Mouse (Mus musculus) intestine, embryonic 15.5 days (tissue): ENCODE results near the gene Catsper1. TPM values are rescaled to one million over a fixed set of nuclear protein-coding genes. Genes with fewer than 3 reads are reported as not detected.
A peak's percentile ranks its signal among the peaks of the same experiment; 100 is the strongest.

Experiments used
- ATAC-seq: fragments of 200-750 bp; cut with Nextera tagmentation; 2 replicates; pipeline ENCODE4 v1.8.0; 2017; ENCODE audit warnings: moderate TSS enrichment, moderate library complexity
- H3K27ac ChIP-seq: fragments of 300-500 bp; sonication (generic); 2 replicates; pipeline ENCODE4 v1.5.1; 2015; ENCODE audit warnings: mild to moderate bottlenecking, inconsistent platforms
- H3K27me3 ChIP-seq: fragments of 300-500 bp; sonication (generic); replicated peaks from 2 replicates; pipeline ENCODE4 v1.6.1; 2015; ENCODE audit warnings: inconsistent platforms
- H3K36me3 ChIP-seq: fragments of 300-500 bp; sonication (generic); 2 replicates; pipeline ENCODE4 v1.6.1; 2015; ENCODE audit warnings: inconsistent platforms
- H3K4me1 ChIP-seq: fragments of 300-500 bp; sonication (generic); replicated peaks from 2 replicates; pipeline ENCODE4 v1.6.1; 2015; ENCODE audit warnings: inconsistent platforms
- H3K4me2 ChIP-seq: fragments of 300-500 bp; sonication (generic); replicated peaks from 2 replicates; pipeline ENCODE4 v1.6.1; 2015; ENCODE audit warnings: mild to moderate bottlenecking, inconsistent platforms
- H3K4me3 ChIP-seq: fragments of 300-500 bp; sonication (generic); replicated peaks from 2 replicates; pipeline ENCODE4 v1.5.1; 2015; ENCODE audit warnings: inconsistent platforms
- H3K9ac ChIP-seq: fragments of 300-500 bp; sonication (generic); 2 replicates; pipeline ENCODE4 v1.6.1; 2015; ENCODE audit warnings: inconsistent platforms
- H3K9me3 ChIP-seq: fragments of 300-500 bp; sonication (generic); 2 replicates; pipeline ENCODE4 v1.6.1; 2016; ENCODE audit warnings: inconsistent platforms
- WGBS: fragments of 180-500 bp; shearing (Covaris S2); methylation state at CpG from one replicate; pipeline ENCODE4 v1.1.7; 2015; 5-methylcytosine and 5-hydroxymethylcytosine counted together
- polyA plus RNA-seq: library from polyadenylated mRNA; unstranded; fragments of >200 nt; fragmentation: Nextera tagmentation; extraction: Ambion mirVana; gene quantifications from 2 replicates; pipeline ENCODE4 v1.2.1, GENCODE M21; 2015

The Catsper1 gene
- polyA plus RNA-seq, 1 experiment from 2014 or later = not detected

DNA sequence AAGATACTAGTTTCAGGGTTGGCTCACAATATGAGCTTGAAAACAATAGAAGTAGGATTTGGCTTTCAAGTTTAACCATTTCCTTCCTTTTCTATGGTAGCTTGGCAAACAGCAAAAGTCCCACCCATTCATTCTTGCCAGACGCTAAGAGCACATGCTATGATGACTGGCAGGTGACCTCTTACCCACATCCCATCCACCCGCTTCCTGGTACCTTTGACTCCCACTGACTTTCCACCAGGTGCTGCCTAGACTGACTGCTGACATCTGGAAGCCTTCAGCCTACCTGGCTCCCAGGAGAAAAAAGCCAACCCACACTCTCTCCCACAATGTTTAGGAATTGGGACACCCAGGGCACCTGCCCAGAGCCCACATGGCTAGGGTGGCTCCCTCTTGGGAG is 28.6 kb downstream of the Catsper1 start:
- H3K4me3 ChIP-seq = no peak overlapping the region
- no peak overlapping the region for H3K9ac ChIP-seq
- WGBS = 71% methylated on average over 2 of the region's 2 CpGs
- H3K4me1 ChIP-seq = peaks cover 22% of the 10 kb centered on the region
- ATAC-seq = no peak
- no peaks in the 10 kb centered on the region for H3K27me3 ChIP-seq
- peaks cover 21% of the 10 kb centered on the region for H3K36me3 ChIP-seq
- no peak overlapping the region for H3K4me2 ChIP-seq
- H3K9me3 ChIP-seq = no peaks in the 10 kb centered on the region
- H3K27ac ChIP-seq = no peak overlapping the region

DNA sequence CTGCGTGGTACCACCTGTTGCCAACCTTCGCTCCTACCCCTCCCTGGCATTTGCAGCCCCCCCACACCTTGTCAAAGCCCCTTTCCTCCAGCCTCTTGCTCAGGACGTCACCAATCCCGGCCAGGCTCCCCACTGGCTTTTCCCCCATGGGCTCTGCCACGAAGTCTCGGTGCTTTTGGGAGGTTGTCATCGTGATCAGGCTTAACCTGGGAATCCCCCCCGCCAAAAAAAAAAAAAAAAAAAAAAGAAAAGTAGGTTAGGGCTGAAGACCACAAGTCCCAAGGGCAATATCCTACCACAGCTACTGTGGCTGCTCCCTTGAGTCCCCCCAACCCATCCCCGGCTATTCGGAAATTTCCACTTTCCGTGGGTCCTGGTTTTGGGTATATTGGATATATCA is 30.2 kb downstream of the Catsper1 start:
- WGBS = 15% methylated on average over 11 of the region's 11 CpGs
- Histone ChIP-seq H3K4me1 (peaks cover 22% of the 10 kb centered on the region), H3K27me3 (no peaks in the 10 kb centered on the region), H3K4me2 (peak overlapping the region; percentile 92), H3K27ac (peak overlapping the region; percentile 94), H3K4me3 (peak overlapping the region; percentile 77), H3K36me3 (peaks cover 37% of the 10 kb centered on the region), H3K9me3 (no peaks in the 10 kb centered on the region), H3K9ac (peak overlapping the region; percentile 76)
- ATAC-seq = no peak

DNA sequence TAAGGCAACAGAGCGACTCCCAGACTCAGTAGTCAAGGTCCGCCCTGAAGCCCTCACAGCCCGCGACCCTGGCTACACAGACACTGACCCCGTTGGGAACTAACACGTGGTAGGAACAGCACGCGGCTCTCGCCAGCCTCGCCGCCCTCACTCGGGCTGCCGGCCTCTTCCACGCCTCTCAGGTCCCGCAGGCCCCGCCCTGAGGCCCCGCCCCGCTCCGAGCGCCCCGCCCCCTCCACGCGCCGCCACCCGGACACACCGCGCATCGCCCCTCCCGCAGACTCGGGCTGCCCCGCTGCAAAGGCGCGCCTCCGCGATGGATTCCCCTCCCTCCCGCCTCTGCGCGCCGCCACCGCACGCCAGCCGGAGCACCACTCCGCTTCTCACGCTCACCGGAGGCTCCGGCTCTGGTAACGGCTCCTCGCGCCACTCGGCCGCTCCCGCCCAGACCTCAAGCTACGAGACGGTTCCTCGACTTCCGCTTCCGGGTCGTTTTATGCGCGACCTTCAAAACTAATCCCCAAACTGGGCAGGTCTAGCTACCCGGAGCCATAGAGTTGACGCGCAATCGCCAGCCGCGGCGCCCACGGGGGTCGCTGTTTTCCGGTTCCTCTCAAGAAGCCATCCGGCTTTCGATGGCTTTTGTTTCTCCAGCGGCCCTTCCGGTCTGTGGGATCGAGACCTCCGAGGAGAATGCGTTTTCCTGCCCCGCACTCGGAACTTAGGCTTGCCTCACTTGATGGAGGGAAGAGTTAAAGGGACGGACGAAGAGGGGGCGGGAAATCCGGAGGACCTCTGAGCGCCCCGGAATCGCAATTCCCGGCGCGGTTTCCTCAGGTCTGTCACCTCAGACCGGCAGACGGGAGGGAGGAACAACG is 30.9 kb downstream of the Catsper1 start, which contains the start of gene Eif1ad:
Gene Eif1ad (plus strand): TSS at position 567 of the 878 bp plus-strand sequence.
- peak within 1 kb of the TSS; percentile 92 for H3K4me2 ChIP-seq
- no peaks in the 10 kb centered on the region for H3K9me3 ChIP-seq
- H3K9ac ChIP-seq = peak within 1 kb of the TSS; percentile 76
- WGBS = under 1% methylated on average over 77 of the region's 92 CpGs
- no peaks in the 10 kb centered on the region for H3K27me3 ChIP-seq
- peaks cover 22% of the 10 kb centered on the region for H3K4me1 ChIP-seq
- H3K4me3 ChIP-seq = peak within 1 kb of the TSS; percentile 77
- ATAC-seq = peak; percentile 97
- H3K27ac ChIP-seq = peak within 1 kb of the TSS; percentile 94
- peaks cover 41% of the 10 kb centered on the region for H3K36me3 ChIP-seq

- no peaks in the 10 kb centered on the region for H3K27me3 ChIP-seq
- WGBS = under 1% methylated on average over 33 of the region's 33 CpGs
- peak within 1 kb of the TSS; percentile 76 for H3K9ac ChIP-seq
Observed at GRCm38 (mm10) chr19:5367053-5367359, 31.5 kb downstream of the Catsper1 start, which contains the start of gene Banf1. Gene Banf1, minus strand, starts transcription at chr19:5367168.

GRCm38 (mm10) chr19:5367455-5367854 is 31.9 kb downstream of the Catsper1 start:
- peaks cover 43% of the 10 kb centered on the region for H3K36me3 ChIP-seq
- no peaks in the 10 kb centered on the region for H3K27me3 ChIP-seq
- H3K9me3 ChIP-seq = no peaks in the 10 kb centered on the region
- peak overlapping the region; percentile 94 for H3K27ac ChIP-seq
- 9% methylated on average over 11 of the region's 11 CpGs for WGBS
- peak overlapping the region; percentile 76 for H3K9ac ChIP-seq
- H3K4me2 ChIP-seq = peak overlapping the region; percentile 92
- H3K4me1 ChIP-seq = peaks cover 22% of the 10 kb centered on the region
- peak overlapping the region; percentile 77 for H3K4me3 ChIP-seq
- ATAC-seq = no peak

More at GRCm38 (mm10) chr19:5367053-5367359, 31.5 kb downstream of the Catsper1 start, which contains the start of gene Banf1:
- H3K4me2 ChIP-seq = peak within 1 kb of the TSS; percentile 92
- no peaks in the 10 kb centered on the region for H3K9me3 ChIP-seq
- H3K4me3 ChIP-seq = peak within 1 kb of the TSS; percentile 77
- ATAC-seq = no peak; the same call in 1 of the 2 replicates
- peak within 1 kb of the TSS; percentile 94 for H3K27ac ChIP-seq
- peaks cover 41% of the 10 kb centered on the region for H3K36me3 ChIP-seq
- peaks cover 22% of the 10 kb centered on the region for H3K4me1 ChIP-seq

GRCm38 (mm10) chr19:5370932-5371331 is 35.4 kb downstream of the Catsper1 start:
- 82% methylated on average over 3 of the region's 3 CpGs for WGBS
- Histone ChIP-seq H3K9ac (no peak overlapping the region), H3K27ac (no peak overlapping the region), H3K9me3 (no peaks in the 10 kb centered on the region), H3K27me3 (no peaks in the 10 kb centered on the region), H3K4me3 (no peak overlapping the region), H3K36me3 (peaks cover 38% of the 10 kb centered on the region), H3K4me1 (peaks cover 12% of the 10 kb centered on the region), H3K4me2 (no peak overlapping the region)
- no peak for ATAC-seq

- Histone ChIP-seq H3K4me2 (no peak overlapping the region), H3K4me1 (peaks cover 9% of the 10 kb centered on the region), H3K27ac (no peak overlapping the region), H3K9ac (no peak overlapping the region), H3K9me3 (no peaks in the 10 kb centered on the region), H3K36me3 (peaks cover 38% of the 10 kb centered on the region), H3K4me3 (no peak overlapping the region), H3K27me3 (no peaks in the 10 kb centered on the region)
- WGBS = 91% methylated on average over 7 of the region's 7 CpGs
- no peak for ATAC-seq
Observed at GRCm38 (mm10) chr19:5372724-5373123, 37.2 kb downstream of the Catsper1 start.

- WGBS = 80% methylated on average over 4 of the region's 4 CpGs
- peak; percentile 81 for ATAC-seq
- H3K27me3 ChIP-seq = no peaks in the 10 kb centered on the region
- H3K36me3 ChIP-seq = peaks cover 46% of the 10 kb centered on the region
- no peak overlapping the region for H3K9ac ChIP-seq
- peak overlapping the region; percentile 71 for H3K27ac ChIP-seq
- no peaks in the 10 kb centered on the region for H3K9me3 ChIP-seq
- no peak overlapping the region for H3K4me2 ChIP-seq
- no peak overlapping the region for H3K4me3 ChIP-seq
- no peaks in the 10 kb centered on the region for H3K4me1 ChIP-seq
Observed at GRCm38 (mm10) chr19:5374177-5374576, 38.6 kb downstream of the Catsper1 start.

DNA sequence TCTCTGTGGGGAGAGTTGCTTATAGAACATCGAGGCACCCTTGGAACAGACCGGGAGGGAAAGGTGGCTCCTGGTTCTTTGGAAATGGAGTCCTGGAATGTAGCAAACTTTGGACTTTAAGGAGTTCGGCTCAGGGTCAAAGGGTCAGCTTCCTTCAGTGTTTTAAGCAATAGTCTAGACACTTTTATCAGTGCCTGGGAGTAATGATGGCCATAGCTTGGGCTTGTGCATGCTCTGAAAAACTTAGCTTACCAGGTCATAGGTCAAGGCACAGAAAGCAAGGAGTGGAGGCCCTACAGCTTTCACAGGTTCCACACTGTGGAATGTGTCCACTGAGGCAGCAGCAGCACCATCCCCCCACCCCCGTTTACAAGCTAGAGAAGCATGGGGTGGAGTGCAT is 39.2 kb downstream of the Catsper1 start:
- Histone ChIP-seq H3K27me3 (no peaks in the 10 kb centered on the region), H3K36me3 (peaks cover 46% of the 10 kb centered on the region), H3K4me2 (no peak overlapping the region), H3K9me3 (no peaks in the 10 kb centered on the region), H3K9ac (no peak overlapping the region), H3K27ac (peak overlapping the region; percentile 71), H3K4me3 (no peak overlapping the region), H3K4me1 (no peaks in the 10 kb centered on the region)
- ATAC-seq = peak; percentile 63
- 51% methylated on average over 4 of the region's 4 CpGs for WGBS

DNA sequence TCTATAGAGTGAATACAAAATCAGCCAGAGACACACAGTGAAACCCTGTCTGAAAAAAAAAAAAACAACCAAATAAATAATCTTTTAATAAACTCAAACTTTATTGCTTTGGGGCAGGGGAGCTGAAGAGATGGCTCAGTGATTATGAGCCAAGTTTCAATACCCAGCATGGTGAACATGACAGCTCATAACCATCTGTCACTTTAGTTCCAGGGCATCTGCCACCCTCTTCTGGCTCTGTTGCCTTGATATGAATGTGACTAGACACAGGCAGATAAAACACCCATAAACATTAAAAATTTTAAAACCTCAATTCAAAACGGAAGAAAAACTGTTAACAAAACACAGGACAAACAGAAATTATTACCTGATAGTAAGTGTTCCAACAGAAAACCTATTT is 41.9 kb downstream of the Catsper1 start:
- H3K4me1 ChIP-seq = no peaks in the 10 kb centered on the region
- H3K27ac ChIP-seq = no peak overlapping the region
- ATAC-seq = no peak
- no peaks in the 10 kb centered on the region for H3K9me3 ChIP-seq
- WGBS = 82% methylated on average over 1 of the region's 1 CpGs
- no peaks in the 10 kb centered on the region for H3K27me3 ChIP-seq
- no peak overlapping the region for H3K4me2 ChIP-seq
- H3K4me3 ChIP-seq = no peak overlapping the region
- H3K9ac ChIP-seq = no peak overlapping the region
- peaks cover 52% of the 10 kb centered on the region for H3K36me3 ChIP-seq

- 94% methylated on average over 12 of the region's 12 CpGs for WGBS
Observed at GRCm38 (mm10) chr19:5383326-5383725, 47.8 kb downstream of the Catsper1 start.

GRCm38 (mm10) chr19:5384715-5385114 is 49.2 kb downstream of the Catsper1 start:
- Histone ChIP-seq H3K36me3 (peaks cover 53% of the 10 kb centered on the region), H3K4me1 (peaks cover 16% of the 10 kb centered on the region), H3K27me3 (no peaks in the 10 kb centered on the region), H3K27ac (no peak overlapping the region), H3K4me3 (no peak overlapping the region), H3K4me2 (no peak overlapping the region), H3K9ac (no peak overlapping the region), H3K9me3 (no peaks in the 10 kb centered on the region)
- no peak for ATAC-seq
- WGBS = 94% methylated on average over 8 of the region's 8 CpGs

More at GRCm38 (mm10) chr19:5383326-5383725, 47.8 kb downstream of the Catsper1 start:
- no peak overlapping the region for H3K27ac ChIP-seq
- peaks cover 67% of the 10 kb centered on the region for H3K36me3 ChIP-seq
- peaks cover 16% of the 10 kb centered on the region for H3K4me1 ChIP-seq
- H3K4me3 ChIP-seq = no peak overlapping the region
- no peak for ATAC-seq
- no peaks in the 10 kb centered on the region for H3K9me3 ChIP-seq
- H3K9ac ChIP-seq = no peak overlapping the region
- no peaks in the 10 kb centered on the region for H3K27me3 ChIP-seq
- H3K4me2 ChIP-seq = no peak overlapping the region
